Mouse (Mus musculus) adrenal gland, adult (tissue): ENCODE data around the gene Bscl2.
"Not testable (repeated sequence)": the region's sequence is repeated elsewhere in the genome, so short reads cannot be mapped to it uniquely, and the experiment has no call there.

Experiments
- DNase-seq, 2 experiments: peaks; one replicate each; pipeline ENCODE4 v3.0.0; 2022 to 2023; ENCODE audit warnings: low spot score in 1 of 2; ENCODE audit not compliant: inconsistent age in 2 of 2

Bscl2 gene

DNA sequence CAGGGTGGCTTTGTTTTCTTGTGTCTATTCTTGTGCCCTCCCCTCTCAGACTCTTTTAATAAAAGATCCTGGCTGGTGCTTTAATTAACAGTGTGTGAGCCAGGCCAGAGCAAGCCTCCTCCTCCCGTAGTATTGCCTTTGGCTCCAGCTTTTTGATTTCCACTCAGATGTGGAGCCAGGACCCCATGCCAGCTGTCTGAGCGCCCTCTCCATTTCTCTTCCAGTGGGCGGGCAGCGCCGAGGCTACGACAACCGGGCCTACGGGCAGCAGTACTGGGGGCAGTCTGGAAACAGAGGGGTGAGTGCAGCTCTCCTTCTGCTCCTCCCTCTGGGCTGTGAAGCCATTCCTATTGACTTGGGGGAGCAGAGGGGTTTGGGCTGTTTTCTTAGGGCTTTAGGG lies 6.6 kb upstream of the Bscl2 start:
- DNase-seq, result peak in 1 of 2 experiments; percentile 24

- DNase-seq, result no peak
Observed at GRCm38 (mm10) chr19:8831262-8831661, 6.0 kb upstream of the Bscl2 start.

- DNase-seq, result peak; percentile 52 to 79
Observed at GRCm38 (mm10) chr19:8832971-8833370, 4.3 kb upstream of the Bscl2 start.

- DNase-seq, result peak in 1 of 2 experiments; percentile 48
Observed at GRCm38 (mm10) chr19:8836327-8836726, 940 bp upstream of the Bscl2 start.

DNA sequence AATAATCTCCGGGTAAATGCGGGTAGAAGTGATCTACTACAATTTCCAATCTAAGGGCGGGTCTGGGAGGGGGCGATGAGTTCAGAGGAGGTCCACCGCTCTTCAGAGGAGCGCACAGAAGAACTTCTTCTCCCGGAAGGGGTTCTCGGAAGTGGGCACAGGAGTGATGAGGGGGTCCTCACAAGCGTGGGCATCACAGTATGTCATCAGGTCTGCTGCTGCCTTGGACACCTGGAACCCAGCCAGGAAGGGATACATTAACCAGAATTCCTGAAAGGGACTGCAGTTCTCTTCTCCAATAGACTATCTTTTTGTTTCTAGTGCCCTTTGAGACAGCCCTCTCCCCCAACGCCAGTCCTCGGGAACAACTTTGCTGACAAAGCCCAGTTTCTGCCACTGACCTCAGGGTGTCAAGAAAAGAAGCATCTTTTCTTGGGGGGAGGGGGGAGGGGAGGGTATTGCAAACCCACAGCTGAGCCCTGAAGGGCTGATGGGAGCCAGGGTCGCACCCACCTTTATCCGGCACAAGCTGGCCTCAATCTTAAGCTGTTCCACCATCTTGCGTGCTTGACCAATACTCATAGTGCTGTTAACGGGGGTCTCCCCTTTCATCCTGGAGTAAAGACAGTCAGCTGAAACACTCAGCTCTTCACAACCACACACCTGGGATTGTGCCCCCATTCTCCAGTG lies 919 bp downstream of the Bscl2 start:
- DNase-seq, result peak; percentile 57 to 79

GRCm38 (mm10) chr19:8839103-8839907 lies 2.0 kb downstream of the Bscl2 start, which contains the start of gene Gng3:
Gng3 (minus strand) TSS chr19:8839194.
- DNase-seq, result peak; percentile 35 to 59

DNA sequence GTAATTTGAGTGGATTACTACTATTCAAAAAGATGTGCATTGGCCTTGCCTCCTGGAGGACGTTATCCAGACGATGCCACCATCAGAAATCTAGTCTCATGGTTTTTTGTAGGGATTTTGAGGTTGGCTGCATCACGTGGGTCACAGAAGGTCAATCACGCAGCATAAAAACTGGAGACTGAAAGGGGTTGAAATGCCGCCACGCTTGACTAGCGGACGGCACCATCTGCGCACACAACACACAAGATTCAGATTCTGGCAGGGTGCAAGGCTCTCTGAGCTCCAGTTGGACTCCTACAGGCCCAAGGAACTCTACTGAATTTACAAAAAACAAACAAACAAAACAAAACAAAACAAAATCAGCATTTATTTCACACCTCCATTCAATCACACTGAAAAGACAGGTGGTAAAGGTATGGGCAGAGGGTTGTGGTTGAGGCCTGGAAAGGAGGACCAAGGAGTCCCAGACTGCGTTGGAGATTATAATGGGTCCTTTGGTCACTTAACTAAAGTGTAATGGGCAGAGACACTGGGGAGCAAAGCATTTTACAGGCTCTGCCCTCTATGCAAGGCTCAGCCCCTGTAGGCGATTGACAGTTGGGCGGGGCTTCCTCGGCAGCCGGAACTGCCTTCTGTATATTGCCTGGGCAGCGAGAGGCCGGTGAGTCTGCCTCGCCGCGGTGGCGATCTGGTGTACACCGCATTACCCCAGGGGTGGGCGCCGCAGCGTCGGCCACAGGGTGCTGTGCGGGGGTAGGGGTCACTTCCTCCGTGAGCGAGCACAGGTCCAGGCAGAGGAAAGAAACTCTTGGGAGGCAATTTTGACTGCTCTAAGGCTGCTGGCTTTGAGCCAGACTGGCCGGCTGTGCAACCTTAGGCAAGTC lies 2.9 kb downstream of the Bscl2 start:
- peak; percentile 86 to 95 for DNase-seq

GRCm38 (mm10) chr19:8841012-8841411 lies 3.7 kb downstream of the Bscl2 start:
- DNase-seq, result peak in 1 of 2 experiments; percentile 28

GRCm38 (mm10) chr19:8842961-8843360 lies 5.7 kb downstream of the Bscl2 start:
- peak in 1 of 2 experiments; percentile 61 for DNase-seq

DNA sequence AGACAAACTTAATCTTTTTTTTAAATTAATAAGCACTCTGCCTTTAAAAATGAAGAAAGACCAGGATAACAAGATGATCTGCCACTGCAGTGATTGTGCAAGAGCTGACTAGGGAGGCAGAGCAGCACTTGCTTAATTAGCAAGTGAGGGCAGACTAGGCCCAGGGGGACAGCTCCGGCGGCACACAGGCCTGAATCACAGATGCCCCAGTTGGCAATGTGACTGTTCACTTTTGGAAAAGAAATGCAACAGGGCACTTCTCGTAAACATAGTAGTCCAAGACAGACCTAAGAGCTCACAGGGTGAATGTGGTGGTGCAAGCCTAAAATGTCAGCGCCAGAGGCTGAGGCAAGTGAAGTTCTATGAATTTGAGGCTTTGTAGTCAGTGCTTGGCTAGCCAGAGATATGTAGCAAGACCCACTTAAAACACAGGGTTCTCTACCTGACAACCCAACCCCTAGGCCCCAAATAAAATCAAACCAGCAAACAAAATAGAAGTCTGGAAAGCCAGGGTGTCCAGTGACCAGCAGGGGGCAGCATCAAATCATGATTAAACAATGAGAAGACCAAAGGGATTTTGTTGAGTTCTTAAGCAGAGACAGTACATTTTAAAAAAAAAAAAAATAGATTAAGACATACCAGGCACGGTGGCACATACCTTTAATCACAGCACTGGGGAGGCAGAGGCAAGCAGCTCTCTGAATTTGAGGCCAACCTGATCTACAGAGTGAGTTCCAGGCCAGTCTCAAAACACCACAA lies 7.3 kb downstream of the Bscl2 start:
- DNase-seq, result peak; percentile 69 to 92

- DNase-seq, result no peak
Observed at GRCm38 (mm10) chr19:8848356-8848755, 11.1 kb downstream of the Bscl2 start.

DNA sequence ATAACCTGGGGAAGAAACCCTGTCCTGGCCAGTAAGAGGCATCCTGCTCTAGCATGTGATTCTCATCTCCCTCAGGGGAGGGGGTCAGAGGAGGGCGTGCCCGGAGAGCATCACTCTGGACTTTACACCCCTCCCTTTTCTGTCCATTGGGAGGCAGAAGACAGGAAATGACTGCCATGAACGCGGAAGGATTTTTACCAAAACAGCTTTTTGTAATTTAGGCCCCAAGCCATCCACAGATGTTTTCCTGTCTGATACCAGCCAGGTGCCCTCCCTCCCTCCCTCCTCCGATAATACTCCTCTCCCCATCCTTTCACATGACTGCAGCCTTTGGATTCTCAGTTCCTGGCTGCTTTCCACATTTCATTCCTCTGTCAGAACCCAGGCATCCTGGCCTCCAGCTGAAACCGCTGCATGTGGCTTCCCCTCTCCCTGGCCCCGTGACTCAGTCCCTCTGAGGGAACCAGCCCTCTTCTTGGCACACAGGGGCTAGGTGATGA lies 13.2 kb downstream of the Bscl2 start, which contains the start of gene Lrrn4cl:
Gene Lrrn4cl, plus strand, starts transcription at position 367 of the 500 bp plus-strand sequence.
- DNase-seq, result peak; percentile 56 to 68

DNA sequence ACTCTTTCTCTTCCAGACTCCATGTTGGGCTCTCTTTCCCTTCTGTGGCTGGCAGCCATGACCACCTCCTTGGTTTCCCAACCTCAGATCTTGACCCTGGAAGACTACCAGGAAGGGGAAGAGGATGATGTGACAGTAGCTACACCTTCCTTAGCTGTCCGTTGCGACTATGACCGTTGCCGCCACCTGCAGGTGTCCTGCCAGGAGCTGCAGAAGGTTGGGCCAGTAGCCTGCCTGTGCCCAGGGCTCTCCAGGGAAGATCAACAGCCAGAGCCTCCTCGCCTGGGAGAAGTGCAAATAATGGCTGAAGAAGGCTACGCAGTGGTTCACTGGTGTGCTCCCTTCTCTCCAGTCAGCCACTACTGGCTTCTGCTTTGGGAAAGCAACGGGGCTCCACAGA lies 14.4 kb downstream of the Bscl2 start:
- no peak for DNase-seq

DNA sequence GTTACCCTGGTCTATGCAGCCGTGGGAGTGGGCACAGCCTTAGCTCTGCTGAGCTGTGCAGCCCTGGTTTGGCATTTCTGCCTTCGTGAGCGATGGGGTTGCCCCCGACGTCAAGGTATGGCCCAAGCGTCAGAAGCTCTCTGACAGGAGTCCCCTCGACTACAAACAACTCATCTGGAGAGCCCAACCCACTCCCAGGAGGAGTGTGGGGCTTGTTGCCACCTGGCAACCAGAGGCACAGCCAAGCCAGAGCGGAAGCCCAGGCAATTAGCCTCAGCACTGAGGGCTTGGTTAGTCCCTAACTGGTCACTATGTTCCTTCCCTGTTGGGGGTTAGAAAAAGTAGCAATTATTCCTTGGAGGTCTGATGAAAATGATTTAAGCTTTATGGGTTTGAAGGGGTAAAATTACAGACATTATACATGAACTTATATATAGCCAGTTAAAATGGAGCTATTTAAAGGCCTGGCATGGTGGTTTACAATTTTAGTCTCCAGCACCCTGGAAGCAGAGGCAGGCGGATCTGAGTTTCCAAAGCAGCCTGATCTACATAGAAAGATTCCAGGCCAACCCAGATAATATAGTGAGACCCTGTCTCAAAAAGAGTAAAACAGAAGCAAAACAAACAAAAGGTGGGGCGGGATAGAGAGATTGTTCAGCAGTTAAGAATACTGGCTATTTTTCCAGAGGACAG lies 15.1 kb downstream of the Bscl2 start:
- no peak for DNase-seq

DNA sequence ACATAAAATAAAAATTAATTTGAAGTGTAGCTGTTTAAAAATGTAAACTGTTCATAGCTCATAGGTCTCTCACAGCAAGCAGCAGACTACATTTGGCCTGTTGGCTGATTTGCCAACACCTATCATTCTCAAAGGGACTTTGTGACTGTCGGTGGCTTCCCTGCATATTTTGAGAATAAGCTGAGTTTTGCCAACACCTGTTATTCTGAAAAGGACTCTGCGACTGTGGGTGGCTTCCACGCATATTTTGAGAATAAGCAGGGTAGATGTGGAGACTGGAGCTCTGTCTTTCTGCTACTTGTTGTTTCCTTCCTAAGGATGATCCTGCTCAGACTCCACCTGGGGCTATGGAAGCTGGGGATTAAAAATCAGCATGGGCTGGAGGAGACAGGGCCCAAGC lies 15.8 kb downstream of the Bscl2 start:
- DNase-seq, result no peak

- DNase-seq, result peak; percentile 61 to 86
Observed at GRCm38 (mm10) chr19:8857689-8858088, 20.4 kb downstream of the Bscl2 start.

- peak in 1 of 2 experiments; percentile 70 for DNase-seq
Observed at GRCm38 (mm10) chr19:8859018-8859417, 21.8 kb downstream of the Bscl2 start.

DNA sequence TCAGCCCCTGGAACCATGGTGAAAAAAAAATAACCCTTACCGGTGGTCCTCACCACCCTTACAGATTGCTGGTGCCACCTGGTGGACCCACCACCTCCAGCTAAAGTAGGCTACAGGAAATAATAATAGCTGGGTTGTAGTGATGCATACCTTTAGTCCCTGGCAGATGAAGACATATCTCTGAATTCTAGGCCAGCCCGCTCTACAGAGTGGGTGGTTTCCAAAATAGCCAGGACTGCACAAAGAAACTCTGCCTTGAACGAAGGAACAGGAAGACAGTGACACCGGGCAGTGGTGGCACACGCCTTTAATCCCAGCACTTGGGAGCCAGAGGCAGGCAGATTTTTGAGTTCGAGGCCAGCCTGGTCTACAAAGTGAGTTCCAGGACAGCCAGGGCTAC lies 27.0 kb downstream of the Bscl2 start:
- no peak for DNase-seq

- DNase-seq, result not testable (repeated sequence)
Observed at GRCm38 (mm10) chr19:8870381-8870780, 33.1 kb downstream of the Bscl2 start.

DNA sequence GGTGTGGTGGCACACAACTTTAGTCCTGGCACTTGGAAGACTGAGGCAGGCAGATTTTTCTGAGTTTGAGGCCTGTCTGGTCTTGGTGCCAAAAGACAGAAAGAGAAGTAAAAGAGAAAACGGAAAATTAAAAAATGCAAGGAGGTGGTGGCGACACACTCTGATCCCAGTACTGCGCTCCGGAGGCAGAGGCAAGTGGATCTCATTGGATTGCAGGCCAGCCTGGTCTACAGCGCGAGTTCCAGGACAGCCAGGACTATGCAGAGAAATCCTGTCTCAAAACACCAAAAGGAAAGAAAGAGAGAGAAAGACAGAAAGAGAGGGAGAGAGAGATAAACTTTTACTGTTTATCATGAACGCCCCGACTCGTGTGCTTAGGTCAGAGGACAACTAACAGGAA lies 33.6 kb downstream of the Bscl2 start:
- DNase-seq, result no peak
